ENCODE assay signal across 13 mouse cellular contexts in the genomic region with DNA sequence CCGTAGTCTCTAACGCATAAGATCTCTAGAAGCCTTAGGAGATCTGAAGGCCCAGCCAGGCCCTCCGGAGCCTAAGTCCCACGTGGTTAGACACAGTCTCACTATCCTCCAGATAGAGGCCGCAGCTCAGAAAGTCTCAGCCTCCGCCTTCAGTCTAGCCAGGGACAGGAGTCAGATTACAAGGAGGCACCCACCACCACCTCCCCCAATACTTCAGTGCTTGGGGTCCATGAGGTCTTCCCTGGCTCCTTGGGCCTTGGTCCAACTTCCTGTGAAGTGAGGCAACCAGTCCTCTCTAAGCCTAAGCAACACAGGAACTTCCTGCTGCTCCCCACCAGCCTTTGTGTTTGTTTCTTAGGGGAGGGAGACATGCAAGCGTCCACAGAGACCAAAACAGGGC. TPM values are rescaled to one million over a fixed set of nuclear protein-coding genes. Genes with fewer than 3 reads are reported as not detected.
DNase-seq lines count a peak whose midpoint lies in the region; ATAC-seq and TF ChIP-seq lines count a peak whose summit lies in the region.
"Had no signal": no experiment of that assay in that cellular context is flagged by ENCODE, and none has a peak within 500 bp of the region (broad histone marks: within the 10 kb centered on the region; RNA-seq: fewer than 3 reads in every experiment).

No protein-coding gene starts in this region.

- WGBS in embryonic facial prominence, embryonic 12.5 days, result 45% methylated on average over 7 of the region's 7 CpGs
- WGBS in limb, embryonic 10.5 days, result 58% methylated on average over 7 of the region's 7 CpGs

- H3K9ac ChIP-seq in embryonic facial prominence, embryonic 12.5 days, result no peak overlapping the region
- H3K9ac ChIP-seq: limb, embryonic 15.5 days had no signal

- peak; percentile 89 for DNase-seq in heart, adult 11 months
- DNase-seq in heart, postnatal 36 days, result no peak
- DNase-seq in layer of hippocampus, adult 2 months (ENCODE audit: low spot score in 2 of 2), result no peak
- DNase-seq in layer of hippocampus, postnatal 14 days (ENCODE audit: low spot score in 2 of 2), result no peak
- DNase-seq in limb, embryonic 10.5 days (ENCODE audit: low spot score), result no peak
- DNase-seq in spleen, postnatal 14 days (ENCODE audit: low spot score in 2 of 2), result no peak

- H3K27ac ChIP-seq in layer of hippocampus, adult 2 months, result 0 out of 2 replicates have a peak overlapping the region, but pooled peaks have one; percentile 10
- no peak overlapping the region for H3K27ac ChIP-seq in embryonic facial prominence, embryonic 12.5 days
- peak overlapping the region; percentile 75 for H3K27ac ChIP-seq in limb, embryonic 10.5 days
- H3K27ac ChIP-seq: limb, embryonic 15.5 days had no signal

- ATAC-seq in embryonic facial prominence, embryonic 12.5 days (ENCODE audit: insufficient number of reproducible peaks, insufficient read depth, low FRiP score, low TSS enrichment), result peak; percentile 22; the same call in 1 of the 2 replicates
- ATAC-seq: activated CD4-positive, CD25-positive, alpha-beta regulatory T cell, adult 4 months; CD4-positive, CD25-positive, alpha-beta regulatory T cell, adult 4 months had no signal

- no peaks in the 10 kb centered on the region for H3K36me3 ChIP-seq in embryonic facial prominence, embryonic 12.5 days
- no peaks in the 10 kb centered on the region for H3K36me3 ChIP-seq in limb, embryonic 10.5 days
- H3K36me3 ChIP-seq: limb, embryonic 15.5 days had no signal

- TF ChIP-seq CTCF in layer of hippocampus, adult 2 months (conservative IDR thresholded peaks at IDR 0.05), result no peak

- H3K9me3 ChIP-seq in embryonic facial prominence, embryonic 12.5 days, result no peaks in the 10 kb centered on the region
- H3K9me3 ChIP-seq in limb, embryonic 10.5 days (replicated peaks), result no peaks in the 10 kb centered on the region
- H3K9me3 ChIP-seq: limb, embryonic 15.5 days had no signal

- intact Hi-C loops in heart, postnatal 36 days (cut with DNase I), result loop anchor here (5.0 kb wide), 1 partner anchor 499 kb away; no protein-coding TSS in a partner anchor

- H3K27me3 ChIP-seq in embryonic facial prominence, embryonic 12.5 days, result no peaks in the 10 kb centered on the region
- 0 out of 2 replicates have a peak, but pooled peaks cover 5% of the 10 kb centered on the region for H3K27me3 ChIP-seq in limb, embryonic 10.5 days (ENCODE audit: low read depth, poor library complexity, severe bottlenecking)

- H3K4me2 ChIP-seq in embryonic facial prominence, embryonic 12.5 days (replicated peaks), result no peak overlapping the region
- H3K4me2 ChIP-seq: limb, embryonic 15.5 days had no signal

- H3K4me1 ChIP-seq in embryonic facial prominence, embryonic 12.5 days, result peaks cover 11% of the 10 kb centered on the region
- H3K4me1 ChIP-seq in limb, embryonic 10.5 days, result peaks cover 29% of the 10 kb centered on the region

- H3K4me3 ChIP-seq in layer of hippocampus, adult 2 months, result no peak overlapping the region
- H3K4me3 ChIP-seq in embryonic facial prominence, embryonic 12.5 days, result no peak overlapping the region
- H3K4me3 ChIP-seq in limb, embryonic 10.5 days, result no peak overlapping the region
- H3K4me3 ChIP-seq: limb, embryonic 15.5 days had no signal

RNA-seq across cellular contexts. Expression of a gene that starts 11.0 kb away (rescaled TPM):
- total RNA-seq in heart, postnatal 36 days (2021), result under 1 TPM in 1 of 2 experiments, not detected in 1; 0.14 TPM
- 1 to 10 TPM; 4.0 to 4.1 TPM for total RNA-seq in layer of hippocampus, adult 2 months (2021)
- total RNA-seq in layer of hippocampus, postnatal 14 days (2021), result 1 to 10 TPM; 4.0 to 4.4 TPM
- polyA plus RNA-seq in embryonic facial prominence, embryonic 12.5 days (2016; fragmentation: Nextera tagmentation; extraction: Ambion mirVana), result 0.24 and 0.38 TPM in 2 replicates
- 0.41 and 0.46 TPM in 2 replicates for polyA plus RNA-seq in limb, embryonic 10.5 days (2016; fragmentation: Nextera tagmentation; extraction: Ambion mirVana)
- total RNA-seq: common myeloid progenitor, adult 5-6 weeks; gastrocnemius, postnatal 36 days had no signal
- polyA plus RNA-seq: activated CD4-positive, CD25-positive, alpha-beta regulatory T cell, adult 4 months; CD4-positive, CD25-positive, alpha-beta regulatory T cell, adult 4 months; small intestine, adult 2 months had no signal

RNA-seq across cellular contexts. Expression of a gene that starts 43.2 kb away (rescaled TPM):
- total RNA-seq in heart, postnatal 36 days (2021), result under 1 TPM; 0.22 to 0.33 TPM
- under 1 TPM; 0.29 to 0.44 TPM for total RNA-seq in layer of hippocampus, adult 2 months (2021)
- total RNA-seq in layer of hippocampus, postnatal 14 days (2021), result under 1 TPM; 0.33 to 0.41 TPM
- 0.11 and 0.18 TPM in 2 replicates for polyA plus RNA-seq in embryonic facial prominence, embryonic 12.5 days (2016; fragmentation: Nextera tagmentation; extraction: Ambion mirVana)
- polyA plus RNA-seq in limb, embryonic 10.5 days (2016; fragmentation: Nextera tagmentation; extraction: Ambion mirVana), result 0.15 TPM in 1 of 2 replicates, not detected in the other
- total RNA-seq: common myeloid progenitor, adult 5-6 weeks had no signal
- polyA plus RNA-seq: activated CD4-positive, CD25-positive, alpha-beta regulatory T cell, adult 4 months; CD4-positive, CD25-positive, alpha-beta regulatory T cell, adult 4 months had no signal

Comparison
In these comparisons a context has a peak if more than half of its experiments do, and no peak if none do; other contexts are left out.
1. RNA of a gene that starts 11.0 kb away (total RNA-seq): 4.0 to 4.4 TPM in layer of hippocampus, postnatal 14 days and 4.0 to 4.1 TPM in layer of hippocampus, adult 2 months; 0.14 TPM in heart, postnatal 36 days; every median in the first group is over 4 times any median in the second.